Mouse (Mus musculus): ENCODE measurements around the gene Lrrc46.

Lrrc46 gene

GRCm38 (mm10) chr11:97041022-97041899 is at the start of gene Lrrc46, which contains the start of gene Mrpl10:
Gene Lrrc46, minus strand, starts transcription at chr11:97041407.
Gene Mrpl10, plus strand, starts transcription at chr11:97041560.
- DNase-seq (ENCODE audit: low read depth, low spot score), result peak; percentile 92

- DNase-seq (ENCODE audit: low read depth, low spot score), result no peak
These were observed 45.2 kb upstream of the Lrrc46 start for GRCm38 (mm10) chr11:97086365-97086764.

- DNase-seq (ENCODE audit: low read depth, low spot score), result no peak
These were observed 43.8 kb upstream of the Lrrc46 start for GRCm38 (mm10) chr11:97084821-97085505.

GRCm38 (mm10) chr11:97083401-97084140 is 42.4 kb upstream of the Lrrc46 start:
- no peak for DNase-seq (ENCODE audit: low read depth, low spot score)

GRCm38 (mm10) chr11:97082977-97083376 is 41.8 kb upstream of the Lrrc46 start:
- DNase-seq (ENCODE audit: low read depth, low spot score), result peak; percentile 64

- DNase-seq (ENCODE audit: low read depth, low spot score), result no peak
These were observed 39.1 kb upstream of the Lrrc46 start for GRCm38 (mm10) chr11:97080291-97080690.

- peak; percentile 67 for DNase-seq (ENCODE audit: low read depth, low spot score)
These were observed 37.5 kb upstream of the Lrrc46 start for GRCm38 (mm10) chr11:97078751-97079150.

- no peak for DNase-seq (ENCODE audit: low read depth, low spot score)
These were observed 33.0 kb upstream of the Lrrc46 start for GRCm38 (mm10) chr11:97074235-97074634.

- peak; percentile 71 for DNase-seq (ENCODE audit: low read depth, low spot score)
These were observed 31.3 kb upstream of the Lrrc46 start for GRCm38 (mm10) chr11:97072533-97072932.

GRCm38 (mm10) chr11:97071129-97071528 is 29.9 kb upstream of the Lrrc46 start:
- no peak for DNase-seq (ENCODE audit: low read depth, low spot score)

GRCm38 (mm10) chr11:97069770-97070169 is 28.6 kb upstream of the Lrrc46 start:
- no peak for DNase-seq (ENCODE audit: low read depth, low spot score)

- DNase-seq (ENCODE audit: low read depth, low spot score), result no peak
These were observed 28.1 kb upstream of the Lrrc46 start for GRCm38 (mm10) chr11:97069333-97069732.

GRCm38 (mm10) chr11:97066656-97067360 is 25.6 kb upstream of the Lrrc46 start:
- no peak for DNase-seq (ENCODE audit: low read depth, low spot score)

- no peak for DNase-seq (ENCODE audit: low read depth, low spot score)
These were observed 24.5 kb upstream of the Lrrc46 start for GRCm38 (mm10) chr11:97065538-97066295.

GRCm38 (mm10) chr11:97063921-97064295 is 22.7 kb upstream of the Lrrc46 start:
- DNase-seq (ENCODE audit: low read depth, low spot score), result no peak

- DNase-seq (ENCODE audit: low read depth, low spot score), result no peak
These were observed 22.2 kb upstream of the Lrrc46 start for GRCm38 (mm10) chr11:97063274-97063920.

- DNase-seq (ENCODE audit: low read depth, low spot score), result no peak
These were observed 11.0 kb upstream of the Lrrc46 start for GRCm38 (mm10) chr11:97052219-97052646.

- DNase-seq (ENCODE audit: low read depth, low spot score), result no peak
These were observed 9.9 kb upstream of the Lrrc46 start for GRCm38 (mm10) chr11:97050944-97051586.

GRCm38 (mm10) chr11:97050216-97050943 is 9.2 kb upstream of the Lrrc46 start, which contains the start of gene Osbpl7:
Gene Osbpl7, plus strand, starts transcription at chr11:97050628.
- DNase-seq (ENCODE audit: low read depth, low spot score), result peak; percentile 57

Measured in mesoderm, embryonic 11.5 days (tissue).